Mouse (Mus musculus): ENCODE measurements around the gene Btbd16.

The Btbd16 gene

DNA sequence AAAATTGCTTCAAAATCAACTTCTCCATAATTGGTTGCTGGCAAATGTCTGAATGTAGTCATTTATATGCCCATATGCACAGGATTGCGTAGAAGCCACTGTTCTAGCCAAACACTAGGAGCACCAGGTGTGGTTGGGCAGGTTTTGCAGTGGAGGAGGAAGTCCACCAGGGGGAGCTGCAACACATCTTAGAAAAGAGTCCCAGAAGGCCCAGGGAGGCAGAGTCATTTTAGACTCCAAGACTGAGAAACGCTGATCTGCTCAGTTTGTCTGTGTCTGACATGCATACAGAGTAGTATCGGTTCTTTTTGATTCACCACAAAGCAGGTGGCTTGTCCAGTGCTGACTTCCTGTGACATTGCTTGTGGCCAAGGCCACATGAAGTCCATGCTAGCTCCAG lies 3.2 kb upstream of the Btbd16 start:
- DNase-seq, result peak; percentile 92 to 96

DNA sequence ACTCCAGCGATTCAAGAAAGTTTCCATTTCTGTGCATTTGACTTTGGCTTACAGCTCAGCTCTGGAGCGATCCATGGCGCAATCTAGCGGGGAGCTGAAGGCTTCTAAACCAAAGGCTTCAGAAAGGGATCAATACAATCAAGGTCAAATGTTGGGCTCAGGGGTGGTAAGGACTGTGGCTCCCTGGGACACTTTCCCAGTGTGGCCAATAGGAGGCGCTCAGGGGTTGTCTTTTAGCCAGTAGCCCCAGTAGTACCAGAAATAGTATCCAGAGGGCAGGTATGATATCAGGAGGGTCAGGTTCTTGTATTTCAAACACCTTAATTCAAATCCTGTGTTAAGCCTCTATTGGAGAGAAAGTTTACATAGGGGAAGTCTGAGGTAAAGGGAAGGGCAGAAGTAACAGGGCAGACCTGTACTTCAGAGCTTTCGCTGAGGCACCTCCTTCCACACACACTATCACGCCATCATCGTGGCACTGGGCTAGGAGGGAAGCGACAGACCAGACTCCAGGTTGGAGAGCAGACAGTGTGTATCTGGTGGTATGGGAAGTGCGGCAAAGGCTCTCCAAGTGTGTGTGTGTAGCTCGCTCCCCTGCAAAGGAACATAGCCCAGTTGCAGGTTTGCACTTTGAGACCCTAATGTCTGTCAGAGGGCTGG lies 568 bp upstream of the Btbd16 start:
- peak; percentile 46 to 70 for DNase-seq

- DNase-seq, result no peak
Measured at GRCm38 (mm10) chr7:130780866-130781419, 7.1 kb downstream of the Btbd16 start.

DNA sequence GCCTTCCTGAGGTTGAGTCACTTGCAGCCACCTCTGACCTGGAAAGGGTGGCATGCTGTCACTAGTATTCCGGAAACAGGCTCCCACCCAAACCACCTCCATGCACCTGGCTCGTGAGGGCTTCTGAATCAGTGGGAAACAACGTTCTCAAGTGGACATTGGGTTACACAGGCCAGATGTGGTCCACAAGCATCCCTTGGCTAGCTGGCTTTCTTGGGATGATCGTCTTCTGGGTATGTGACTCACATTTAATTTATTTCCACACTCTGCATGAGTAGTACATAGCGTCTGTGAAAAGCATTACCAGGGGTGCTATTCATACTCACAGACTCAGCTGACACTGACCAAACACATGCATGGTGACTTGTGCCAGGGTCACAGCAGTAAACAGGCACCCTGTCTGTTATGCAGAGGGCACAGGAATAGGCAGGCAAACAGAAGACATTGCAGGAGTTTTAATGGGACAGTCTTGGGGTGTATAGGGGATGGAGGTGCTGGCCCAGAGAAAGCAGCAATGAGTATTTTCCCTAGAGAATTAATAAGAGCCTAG lies 8.7 kb downstream of the Btbd16 start:
- no peak for DNase-seq

GRCm38 (mm10) chr7:130785923-130786575 lies 12.2 kb downstream of the Btbd16 start:
- peak; percentile 61 to 68 for DNase-seq

DNA sequence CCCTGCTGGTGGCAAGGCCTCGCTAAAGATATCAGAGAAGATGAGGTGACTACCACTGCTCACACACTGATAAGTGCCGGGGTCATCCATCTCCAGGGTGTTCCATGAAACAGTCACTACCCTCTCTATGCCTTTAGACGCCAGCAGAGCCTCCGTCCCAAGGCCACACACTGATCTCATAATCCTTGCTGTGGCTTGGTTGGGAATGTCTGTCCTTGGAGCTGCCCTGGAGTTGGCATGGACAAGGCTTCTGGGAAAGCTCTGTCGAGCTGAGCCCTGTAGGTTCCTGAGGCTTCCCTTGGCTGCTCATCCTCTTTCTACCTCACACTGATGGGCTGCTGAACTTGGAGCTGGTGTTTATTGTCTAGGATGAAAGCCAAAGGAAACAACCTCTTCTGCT lies 12.8 kb downstream of the Btbd16 start:
- DNase-seq, result peak in 1 of 2 experiments; percentile 26

- no peak for DNase-seq
Measured at GRCm38 (mm10) chr7:130787537-130787936, 13.7 kb downstream of the Btbd16 start.

DNA sequence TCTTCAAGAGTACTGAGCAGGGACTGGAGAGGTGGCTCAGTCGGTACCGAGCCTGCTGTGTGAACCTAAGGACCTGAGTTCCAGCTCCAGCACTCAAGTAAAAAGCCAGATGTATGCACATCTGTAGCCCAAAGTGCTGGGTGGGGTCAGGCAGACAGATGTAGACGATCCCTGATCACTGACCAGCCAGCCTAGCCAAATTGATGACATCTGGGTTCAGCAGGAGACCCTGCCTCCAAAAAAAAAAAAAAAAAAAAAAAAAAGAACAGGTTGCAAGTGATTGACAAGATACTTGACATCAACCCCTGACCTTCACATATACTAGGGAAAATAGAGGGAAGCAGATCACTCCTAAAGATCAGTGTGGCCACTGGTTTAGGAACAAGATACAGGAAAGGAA lies 15.1 kb downstream of the Btbd16 start:
- no peak for DNase-seq

DNA sequence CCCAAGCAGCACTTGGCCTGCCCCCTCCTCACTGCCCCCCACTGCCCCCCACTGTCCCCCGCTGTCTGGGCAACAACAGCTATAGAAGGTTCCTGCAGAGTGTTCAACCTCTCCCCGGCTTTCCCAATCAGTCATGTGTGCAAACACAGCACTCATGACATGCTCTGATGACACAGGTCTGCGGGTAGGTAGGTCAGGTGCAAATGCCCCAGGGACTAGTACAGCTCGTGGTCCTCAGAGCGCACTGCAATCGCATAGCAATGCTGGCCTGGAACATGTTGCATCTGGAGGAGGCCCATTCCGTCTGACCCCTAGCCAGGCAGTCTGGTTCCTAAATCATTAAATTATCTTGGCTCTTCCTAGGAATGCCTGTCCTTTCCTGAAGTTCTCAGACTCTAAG lies 15.6 kb downstream of the Btbd16 start:
- DNase-seq, result no peak

DNA sequence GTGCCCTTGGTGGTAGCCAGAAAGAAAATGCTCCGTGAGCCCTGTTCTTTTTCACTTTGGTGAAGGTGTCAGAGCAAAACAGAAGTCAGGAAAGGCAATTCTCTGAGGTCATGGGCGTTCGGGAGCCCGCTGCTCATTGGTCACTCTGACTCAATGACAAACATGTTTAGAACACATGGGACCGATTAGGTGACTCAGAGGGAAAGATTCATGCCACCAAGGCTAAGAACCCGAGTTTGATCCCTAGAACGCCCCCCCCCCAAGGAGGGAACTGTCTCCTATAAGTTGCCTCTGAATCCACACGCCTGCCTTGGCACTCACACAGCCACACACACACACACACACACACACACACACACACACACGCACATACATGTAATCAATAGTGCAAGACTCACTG lies 19.8 kb downstream of the Btbd16 start:
- no peak for DNase-seq

DNA sequence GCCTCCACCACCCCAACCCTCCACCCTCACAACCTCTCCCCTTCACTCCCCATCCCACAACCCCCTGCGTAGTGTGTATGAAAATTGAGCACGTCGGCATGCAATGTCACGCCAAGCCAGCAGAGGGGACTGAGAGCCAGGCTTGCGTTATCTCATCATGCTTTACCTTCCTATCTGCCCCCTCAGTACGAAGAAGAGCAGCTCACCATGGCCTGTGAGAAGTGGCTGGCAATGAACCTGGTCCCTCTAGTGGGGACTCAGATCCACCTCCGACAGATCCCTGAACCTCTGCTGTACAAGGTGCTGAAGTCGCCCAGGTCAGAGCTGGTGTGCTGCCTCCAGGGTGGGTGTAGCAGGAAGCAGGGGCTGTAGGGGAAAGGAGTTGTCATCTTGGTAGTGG lies 22.9 kb downstream of the Btbd16 start:
- no peak for DNase-seq

- no peak for DNase-seq
Measured at GRCm38 (mm10) chr7:130797524-130797923, 23.7 kb downstream of the Btbd16 start.

GRCm38 (mm10) chr7:130799418-130799817 lies 25.5 kb downstream of the Btbd16 start:
- DNase-seq, result no peak

DNA sequence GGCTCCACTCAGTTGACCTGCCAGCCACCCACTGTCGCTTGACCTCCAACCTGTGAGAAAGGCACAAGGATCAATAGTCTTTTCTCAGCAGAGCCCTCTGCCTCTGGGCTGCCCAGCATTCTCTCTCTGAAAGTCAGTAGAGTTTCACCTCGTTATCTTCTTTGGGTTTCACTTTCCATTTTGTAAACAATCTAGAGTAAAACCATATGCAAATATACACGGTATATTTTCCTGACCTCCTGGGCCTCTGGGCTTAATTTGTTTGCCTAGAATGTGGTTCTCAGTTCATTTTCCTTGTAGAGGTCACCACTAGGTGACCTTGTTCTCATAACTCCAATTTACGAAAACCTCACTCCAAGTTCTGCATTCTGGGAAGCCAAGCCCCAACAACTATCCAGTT lies 26.8 kb downstream of the Btbd16 start:
- DNase-seq, result no peak

DNA sequence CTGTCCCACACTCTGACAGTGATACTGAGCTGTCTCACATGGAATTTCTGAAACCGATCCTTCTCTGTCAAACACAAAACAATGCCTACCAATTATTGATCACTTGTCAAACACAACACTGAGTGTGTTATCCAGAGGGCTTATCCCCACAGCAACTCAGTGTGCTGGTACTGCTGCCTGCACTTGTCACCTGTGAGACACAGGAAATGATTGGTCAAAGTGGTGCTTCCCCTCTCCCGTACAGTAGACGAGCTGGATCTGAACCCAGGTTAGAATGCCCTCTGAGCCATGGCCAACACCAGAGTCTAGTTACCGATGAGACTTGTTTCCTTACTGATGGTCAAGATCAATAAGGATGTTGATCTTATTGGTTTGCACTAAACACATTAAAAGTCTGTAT lies 27.9 kb downstream of the Btbd16 start:
- DNase-seq, result no peak

- no peak for DNase-seq
Measured at GRCm38 (mm10) chr7:130803251-130803825, 29.5 kb downstream of the Btbd16 start.

- no peak for DNase-seq
Measured at GRCm38 (mm10) chr7:130804991-130805390, 31.1 kb downstream of the Btbd16 start.

- peak; percentile 32 to 37 for DNase-seq
Measured at GRCm38 (mm10) chr7:130807749-130808148, 33.9 kb downstream of the Btbd16 start.

DNA sequence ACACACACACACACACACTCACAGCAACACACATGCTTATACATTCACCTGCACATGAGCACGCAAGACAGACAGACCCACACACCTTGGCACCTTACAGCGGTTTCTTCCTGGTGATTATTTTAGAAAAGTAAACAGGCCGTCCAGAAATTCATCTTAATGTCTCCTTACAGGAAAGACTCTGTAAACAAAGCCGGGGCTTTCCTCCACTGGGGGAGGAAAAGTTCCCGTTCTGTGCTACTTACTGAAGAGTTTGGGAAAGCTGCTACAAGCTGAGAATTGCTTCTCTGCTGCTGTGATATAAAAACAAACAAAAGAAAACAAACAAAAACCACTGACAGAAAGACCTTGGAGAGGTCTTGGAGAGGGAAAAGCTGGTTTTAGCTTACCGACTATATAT lies 34.8 kb downstream of the Btbd16 start:
- DNase-seq, result no peak

GRCm38 (mm10) chr7:130810238-130810637 lies 36.4 kb downstream of the Btbd16 start:
- DNase-seq, result no peak

- DNase-seq, result no peak
Measured at GRCm38 (mm10) chr7:130812407-130812806, 38.5 kb downstream of the Btbd16 start.

- DNase-seq, result no peak
Measured at GRCm38 (mm10) chr7:130815601-130816000, 41.7 kb downstream of the Btbd16 start.

DNA sequence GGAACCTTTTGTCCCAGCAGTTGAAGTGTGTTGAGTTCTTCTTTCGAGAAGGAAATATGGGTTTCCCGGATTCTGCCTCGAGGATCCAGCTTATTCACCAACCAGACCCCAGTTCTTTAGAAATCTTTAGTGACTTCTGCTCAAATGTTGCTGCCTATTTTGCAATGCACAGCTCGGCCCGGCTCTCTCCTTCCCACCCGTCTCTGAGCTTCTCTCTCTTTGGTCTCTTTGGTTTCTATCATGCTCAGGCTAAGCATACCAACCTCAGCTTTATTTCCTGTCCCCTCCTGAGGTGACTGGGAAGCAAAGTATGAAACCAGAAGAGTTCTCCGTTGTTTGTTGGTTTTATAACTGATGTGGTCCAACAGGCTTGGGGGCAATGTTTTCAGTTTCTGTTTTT lies 42.4 kb downstream of the Btbd16 start:
- no peak for DNase-seq

DNA sequence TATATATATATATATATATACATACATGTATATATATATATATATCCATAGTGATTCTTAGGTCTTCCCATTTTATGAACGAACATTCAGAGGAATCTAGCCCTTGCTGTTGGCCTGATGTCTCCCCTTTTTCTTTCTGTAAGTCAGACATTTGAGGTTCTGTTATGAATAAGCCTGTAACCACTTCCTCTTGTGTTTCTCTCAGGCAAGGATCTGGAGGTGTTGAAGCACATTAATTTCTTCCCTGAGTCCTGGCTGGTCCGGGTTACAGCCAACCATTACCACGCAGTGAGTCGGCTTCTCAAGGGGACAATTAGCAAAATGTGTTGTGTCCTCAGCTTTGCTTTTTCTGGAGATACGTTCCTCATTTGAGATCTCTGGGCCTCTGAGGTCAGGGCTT lies 44.9 kb downstream of the Btbd16 start:
- DNase-seq, result no peak
